Mouse (Mus musculus) heart, adult 2 months (tissue): ENCODE results near the gene Il25. TPM values are rescaled to one million over a fixed set of nuclear protein-coding genes. Genes with fewer than 3 reads are reported as not detected.
A peak's percentile ranks its signal among the peaks of the same experiment; 100 is the strongest.
"Not testable (repeated sequence)": the region's sequence is repeated elsewhere in the genome, so short reads cannot be mapped to it uniquely, and the experiment has no call there.

Experiments
- DNase-seq, 2 experiments: peaks; one replicate each; pipeline ENCODE4 v3.0.0; 2021
- H3K27ac ChIP-seq: fragments of 200-600 bp; 2 replicates; pipeline ENCODE4 v1.8.1; 2022
- H3K27me3 ChIP-seq: fragments of 200-500 bp; 2 replicates; pipeline ENCODE4 v1.6.1; 2012; ENCODE audit warnings: mild to moderate bottlenecking, low read length, inconsistent platforms, mixed read lengths; ENCODE audit not compliant: control insufficient read depth, insufficient read depth
- H3K36me3 ChIP-seq: fragments of 200-500 bp; 2 replicates; pipeline ENCODE4 v1.6.1; 2012; ENCODE audit warnings: low read length, inconsistent platforms; ENCODE audit not compliant: control insufficient read depth, insufficient read depth
- H3K4me1 ChIP-seq: fragments of 200-500 bp; 2 replicates; pipeline ENCODE4 v1.6.1; 2011; ENCODE audit warnings: low read length; ENCODE audit not compliant: control insufficient read depth, insufficient read depth
- H3K4me3 ChIP-seq: fragments of 200-600 bp; 2 replicates; pipeline ENCODE4 v1.8.1; 2022
- H3K79me2 ChIP-seq: fragments of 200-500 bp; replicated peaks from 2 replicates; pipeline ENCODE4 v1.6.1; 2012; ENCODE audit warnings: mild to moderate bottlenecking, inconsistent platforms, low read length, moderate library complexity, mixed read lengths; ENCODE audit not compliant: control insufficient read depth, insufficient read depth
- H3K9ac ChIP-seq: fragments of 200-500 bp; 2 replicates; pipeline ENCODE4 v1.6.1; 2012; ENCODE audit warnings: low read depth, mild to moderate bottlenecking, control low read depth, inconsistent platforms, low read length, mixed read lengths
- CTCF ChIP-seq: fragments of 200-600 bp; IDR thresholded peaks from 2 replicates; pipeline ENCODE4 v1.8.1; 2022; ENCODE audit warnings: antibody characterized with exemption, mild to moderate bottlenecking, moderate library complexity
- EP300 ChIP-seq: fragments of 200-500 bp; IDR thresholded peaks from 2 replicates; pipeline ENCODE4 v1.6.1; 2011; ENCODE audit warnings: low read depth, low read length, control low read depth; ENCODE audit not compliant: insufficient read depth
- POLR2A ChIP-seq: fragments of 200-500 bp; IDR thresholded peaks from 2 replicates; pipeline ENCODE4 v1.6.1; 2011; ENCODE audit warnings: mild to moderate bottlenecking, low read depth, low read length, control low read depth; ENCODE audit not compliant: insufficient read depth
- WGBS: fragments of 180-500 bp; shearing (Covaris S2); methylation state at CpG from one replicate; pipeline ENCODE4 v1.1.7; 2018; 5-methylcytosine and 5-hydroxymethylcytosine counted together
- intact Hi-C: fragments of 180-260 bp; cut with DNase I; formaldehyde crosslinking; loops from one replicate; pipeline ENCODE4 v1.15.1; 2025
- polyA plus RNA-seq: library from polyadenylated mRNA; depleted of rRNA; stranded (reverse); fragments of >200 nt; gene quantifications from 2 replicates; pipeline ENCODE4 v1.2.3, GENCODE M21; 2012
- total RNA-seq, 2 experiments: library from RNA; stranded (reverse); gene quantifications; 2 replicates each; pipeline ENCODE4 v1.2.3; 2021

The Il25 gene
- total and polyA plus RNA-seq, 3 experiments, result not detected

DNA sequence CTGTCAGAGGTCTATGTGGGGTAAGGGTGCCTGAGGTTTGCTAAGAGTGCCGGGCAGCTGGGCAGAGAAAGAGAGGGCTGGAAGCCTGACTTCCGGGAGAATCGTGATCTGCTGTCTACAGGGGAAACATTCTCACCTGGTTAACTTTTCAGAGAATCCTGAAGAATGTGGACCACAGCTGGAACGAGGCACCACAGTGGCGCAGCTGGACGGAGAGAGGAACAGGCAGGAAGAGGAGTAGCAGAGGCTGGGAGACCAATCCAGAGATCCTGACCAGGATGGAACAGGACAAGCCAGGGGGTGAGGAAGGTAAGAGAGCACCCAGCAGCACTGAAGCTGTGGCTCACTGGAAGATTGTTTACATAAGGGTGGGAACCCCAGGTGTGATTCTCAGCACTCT, 33.1 kb downstream of the Il25 start:
- 56% methylated on average over 6 of the region's 6 CpGs for WGBS
- peak overlapping the region; percentile 94 for H3K9ac ChIP-seq
- H3K79me2 ChIP-seq, result no peaks in the 10 kb centered on the region
- DNase-seq, result peak in 1 of 2 experiments; percentile 21
- TF ChIP-seq EP300 (peak; percentile 91; the same call in 1 of the 2 replicates), POLR2A (peak; percentile 76), CTCF (no peak)
- H3K27ac ChIP-seq, result peak overlapping the region; percentile 93
- no peaks in the 10 kb centered on the region for H3K4me1 ChIP-seq
- intact Hi-C loops, result no loop called here
- H3K36me3 ChIP-seq, result no peaks in the 10 kb centered on the region
- H3K4me3 ChIP-seq, result peak overlapping the region; percentile 59
- H3K27me3 ChIP-seq, result no peaks in the 10 kb centered on the region

DNA sequence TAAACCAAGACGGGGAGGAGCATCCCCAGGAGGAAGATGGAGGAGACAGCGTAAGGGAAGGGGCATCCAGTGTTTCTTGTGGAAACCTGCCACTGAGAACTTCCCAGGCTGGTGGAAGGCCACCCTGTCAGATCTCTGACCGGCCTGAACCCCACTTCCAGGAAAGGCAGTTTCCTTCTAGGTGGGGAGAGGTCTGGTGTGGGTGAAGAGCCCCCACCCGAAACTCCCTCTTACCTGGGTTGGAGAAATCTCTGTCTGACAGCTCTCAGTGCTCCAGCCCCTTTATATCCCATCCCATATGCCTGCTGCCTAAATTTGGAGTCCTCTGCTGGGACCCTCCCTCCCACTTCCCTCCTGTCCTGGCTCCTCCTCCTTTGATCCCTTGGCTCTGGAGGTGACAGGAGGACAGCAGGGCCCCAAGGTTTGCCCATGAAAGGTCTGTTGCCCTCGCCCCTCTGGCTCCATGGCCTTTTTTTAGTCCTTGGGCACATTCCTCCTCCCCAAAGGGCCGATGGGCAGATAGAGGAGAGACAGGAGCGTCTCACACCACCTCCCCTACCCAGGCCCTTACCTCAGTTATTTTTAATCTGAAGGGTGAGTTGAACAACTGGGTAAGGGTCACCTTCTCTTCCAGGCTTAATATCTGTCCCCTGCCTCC, 34.0 kb downstream of the Il25 start, which contains the start of gene Myh6:
Gene Myh6, minus strand, starts transcription at position 608 of the 658 bp plus-strand sequence.
- no peaks in the 10 kb centered on the region for H3K79me2 ChIP-seq
- H3K36me3 ChIP-seq, result no peaks in the 10 kb centered on the region
- no peaks in the 10 kb centered on the region for H3K4me1 ChIP-seq
- 44% methylated on average over 7 of the region's 7 CpGs for WGBS
- peak within 1 kb of the TSS; percentile 93 for H3K27ac ChIP-seq
- no peaks in the 10 kb centered on the region for H3K27me3 ChIP-seq
- DNase-seq, result peak; percentile 59 to 83
- peak within 1 kb of the TSS; percentile 59 for H3K4me3 ChIP-seq
- intact Hi-C loops, result no loop called here
- TF ChIP-seq POLR2A, result peak; percentile 99
- TF ChIP-seq EP300, result peak; percentile 100
- TF ChIP-seq CTCF, result no peak
- H3K9ac ChIP-seq, result peak within 1 kb of the TSS; percentile 94

DNA sequence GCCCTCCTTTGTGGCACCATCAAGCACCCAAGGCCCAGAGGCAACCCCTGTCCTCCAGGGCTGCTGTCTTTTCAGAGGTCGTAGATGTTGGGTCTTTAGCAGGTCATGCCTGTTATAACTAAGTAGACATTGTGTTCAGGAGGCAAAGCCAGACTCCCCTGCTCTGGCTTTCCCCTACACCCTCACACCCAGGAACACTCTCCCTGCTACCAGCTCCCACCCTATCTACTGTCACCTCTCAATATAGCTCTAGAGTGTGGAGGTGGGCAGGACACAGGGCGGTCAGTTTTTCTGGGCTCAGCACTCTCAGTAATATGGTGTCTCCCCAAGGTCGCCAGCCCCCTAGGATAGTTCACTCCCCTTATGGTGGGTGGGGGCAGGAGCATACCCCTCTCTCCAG, 35.4 kb downstream of the Il25 start:
- peak in 1 of 2 experiments; percentile 62 for DNase-seq
- Histone ChIP-seq H3K79me2 (no peaks in the 10 kb centered on the region), H3K27me3 (no peaks in the 10 kb centered on the region), H3K27ac (peak overlapping the region; percentile 89), H3K9ac (no peak overlapping the region; the same call in 1 of the 2 replicates), H3K36me3 (no peaks in the 10 kb centered on the region), H3K4me3 (peak overlapping the region; percentile 46), H3K4me1 (no peaks in the 10 kb centered on the region)
- intact Hi-C loops, result no loop called here
- no peak for TF ChIP-seq CTCF
- peak; percentile 67; the same call in 1 of the 2 replicates for TF ChIP-seq EP300
- WGBS, result 60% methylated on average over 3 of the region's 3 CpGs

DNA sequence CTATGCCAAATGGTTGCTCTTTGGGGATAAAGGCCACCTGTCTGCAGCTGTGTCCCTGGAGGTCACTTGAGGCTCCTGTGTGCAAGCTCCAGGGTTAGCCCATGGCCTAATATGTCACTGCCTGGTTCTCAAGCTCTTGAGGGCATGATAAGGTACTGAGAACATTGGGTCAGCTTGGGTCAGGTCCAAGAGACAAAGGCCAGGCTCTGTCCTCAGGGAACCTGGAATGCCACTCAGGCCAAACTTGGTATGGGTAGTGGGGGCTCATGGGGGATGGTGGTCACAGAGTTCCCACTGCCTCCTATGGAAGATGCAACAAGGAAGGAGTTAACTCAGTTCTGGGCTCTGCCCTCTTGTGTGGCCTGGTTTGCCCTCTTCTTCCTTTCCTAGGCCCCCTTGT, 35.8 kb downstream of the Il25 start:
- no peak overlapping the region for H3K9ac ChIP-seq
- peak overlapping the region; percentile 54 for H3K4me3 ChIP-seq
- DNase-seq, result peak; percentile 53 to 85
- peak overlapping the region; percentile 91 for H3K27ac ChIP-seq
- H3K36me3 ChIP-seq, result no peaks in the 10 kb centered on the region
- intact Hi-C loops, result no loop called here
- TF ChIP-seq POLR2A (no peak), EP300 (peak; percentile 99)
- H3K79me2 ChIP-seq, result no peaks in the 10 kb centered on the region
- H3K4me1 ChIP-seq, result no peaks in the 10 kb centered on the region
- no peaks in the 10 kb centered on the region for H3K27me3 ChIP-seq

DNA sequence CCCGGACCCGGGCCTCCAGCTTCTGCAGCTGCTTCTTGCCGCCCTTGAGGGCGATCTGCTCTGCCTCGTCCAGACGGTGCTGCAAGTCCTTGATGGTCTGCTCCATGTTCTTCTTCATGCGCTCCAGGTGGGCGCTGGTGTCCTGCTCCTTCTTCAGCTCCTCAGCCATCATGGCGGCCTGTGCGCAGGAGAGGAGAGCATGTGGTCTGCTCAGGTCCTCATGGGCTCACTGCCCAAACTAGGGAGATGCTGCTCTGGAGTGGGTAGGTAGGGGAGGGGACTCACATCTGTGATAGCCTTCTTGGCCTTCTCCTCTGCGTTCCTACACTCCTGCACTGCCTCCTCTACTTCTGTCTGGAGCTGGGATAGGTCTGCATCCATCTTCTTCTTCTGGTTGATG, 40.3 kb downstream of the Il25 start:
- peak; percentile 46; the same call in 1 of the 2 replicates for TF ChIP-seq POLR2A
- intact Hi-C loops, result not testable (repeated sequence)

DNA sequence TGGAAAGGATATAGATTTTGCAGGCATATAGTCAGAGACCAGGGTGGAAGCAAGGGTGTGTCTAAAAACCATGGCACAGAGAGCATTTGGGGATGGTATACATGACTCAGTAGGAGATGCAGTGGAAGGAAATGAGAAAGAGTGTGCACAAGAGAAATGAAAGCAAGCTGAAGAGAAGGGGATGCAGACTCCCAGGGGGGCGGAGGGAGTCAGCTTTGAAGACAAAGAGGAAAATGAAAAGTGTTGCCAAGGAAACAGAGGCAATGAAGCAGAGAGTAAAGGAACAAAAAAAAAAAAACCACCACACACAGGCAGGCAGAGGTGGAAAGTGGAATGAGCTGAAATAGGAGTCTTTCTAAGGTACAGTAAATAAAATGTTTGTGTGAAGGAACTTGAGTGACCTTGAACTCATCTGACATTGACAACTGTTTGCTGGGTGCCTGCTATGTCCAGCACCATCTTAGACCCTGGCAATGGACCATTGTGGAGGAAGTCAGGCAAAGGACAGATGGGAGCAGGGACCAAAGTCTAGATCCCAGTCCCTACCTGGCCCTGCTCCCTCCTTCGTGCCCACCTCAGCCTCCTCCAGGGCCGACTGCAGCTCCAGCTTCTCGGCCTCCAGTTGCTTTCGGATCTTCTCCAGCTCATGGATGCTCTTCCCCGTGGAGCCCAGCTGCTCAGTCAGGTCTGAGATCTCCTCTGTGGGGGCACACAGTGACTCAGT, 41.7 kb downstream of the Il25 start:
- Histone ChIP-seq H3K4me3 (peak overlapping the region; percentile 54), H3K27me3 (no peaks in the 10 kb centered on the region), H3K4me1 (no peaks in the 10 kb centered on the region), H3K36me3 (peaks cover 7% of the 10 kb centered on the region), H3K9ac (peak overlapping the region; percentile 63), H3K27ac (peak overlapping the region; percentile 68), H3K79me2 (no peaks in the 10 kb centered on the region)
- no peak for TF ChIP-seq CTCF
- TF ChIP-seq POLR2A, result peak; percentile 65
- no peak for TF ChIP-seq EP300
- peak in 1 of 2 experiments; percentile 22 for DNase-seq
- intact Hi-C loops, result no loop called here
- WGBS, result 48% methylated on average over 6 of the region's 6 CpGs

More for the DNA sequence above, 40.3 kb downstream of the Il25 start:
- not testable (repeated sequence) for H3K27me3 ChIP-seq, H3K79me2 ChIP-seq, H3K4me1 ChIP-seq, H3K36me3 ChIP-seq, DNase-seq
- Histone ChIP-seq H3K27ac (peak overlapping the region; percentile 91), H3K9ac (peak overlapping the region; percentile 63), H3K4me3 (peak overlapping the region; percentile 54)
- 52% methylated on average over 11 of the region's 11 CpGs for WGBS
